Mouse (Mus musculus) hindbrain, embryonic 14.5 days (tissue): ENCODE data around the gene Hist1h4d. TPM values are rescaled to one million over a fixed set of nuclear protein-coding genes. Genes with fewer than 3 reads are reported as not detected.
"Not testable (repeated sequence)": the region's sequence is repeated elsewhere in the genome, so short reads cannot be mapped to it uniquely, and the experiment has no call there.

Source experiments
- ATAC-seq: fragments of 200-750 bp; cut with Nextera tagmentation; 2 replicates; pipeline ENCODE4 v1.8.0; 2017; ENCODE audit warnings: moderate number of reproducible peaks, mild to moderate bottlenecking, moderate TSS enrichment, moderate library complexity; ENCODE audit not compliant: low FRiP score
- DNase-seq: peaks from one replicate; pipeline ENCODE4 v3.0.0-alpha.2; 2015; ENCODE audit warnings: low spot score
- H3K27ac ChIP-seq: fragments of 300-500 bp; sonication (generic); 2 replicates; pipeline ENCODE4 v1.5.1; 2014; ENCODE audit warnings: mild to moderate bottlenecking, moderate library complexity
- H3K27me3 ChIP-seq: fragments of 300-500 bp; sonication (generic); 2 replicates; pipeline ENCODE4 v1.6.1; 2014; ENCODE audit warnings: mild to moderate bottlenecking, low read length, mixed read lengths; ENCODE audit not compliant: control insufficient read depth, insufficient read depth
- H3K36me3 ChIP-seq: fragments of 300-500 bp; sonication (generic); replicated peaks from 2 replicates; pipeline ENCODE4 v1.6.1; 2014; ENCODE audit not compliant: control insufficient read depth, insufficient read depth
- H3K4me1 ChIP-seq: fragments of 300-500 bp; sonication (generic); replicated peaks from 2 replicates; pipeline ENCODE4 v1.6.1; 2014; ENCODE audit warnings: antibody characterized with exemption, low read length, mixed read lengths; ENCODE audit not compliant: control insufficient read depth, insufficient read depth
- H3K4me2 ChIP-seq: fragments of 300-500 bp; sonication (generic); replicated peaks from 2 replicates; pipeline ENCODE4 v1.6.1; 2014; ENCODE audit warnings: mild to moderate bottlenecking, moderate library complexity
- H3K4me3 ChIP-seq: fragments of 300-500 bp; sonication (generic); replicated peaks from 2 replicates; pipeline ENCODE4 v1.5.1; 2014; ENCODE audit warnings: mild to moderate bottlenecking, low read length
- H3K9ac ChIP-seq: fragments of 300-500 bp; sonication (generic); 2 replicates; pipeline ENCODE4 v1.6.1; 2014
- H3K9me3 ChIP-seq: fragments of 300-500 bp; sonication (generic); 2 replicates; pipeline ENCODE4 v1.6.1; 2016; ENCODE audit warnings: low read length; ENCODE audit not compliant: control insufficient read depth
- WGBS: fragments of 180-500 bp; shearing (Covaris S2); extraction: QIAGEN DNeasy Blood & Tissue Kit; methylation state at CpG from one replicate; pipeline ENCODE4 v1.1.7; 2014; 5-methylcytosine and 5-hydroxymethylcytosine counted together
- polyA plus RNA-seq: library from polyadenylated mRNA; unstranded; fragments of >200 nt; fragmentation: Nextera tagmentation; extraction: Ambion mirVana; gene quantifications from 2 replicates; pipeline ENCODE4 v1.2.1, GENCODE M21; 2014

Hist1h4d gene
- polyA plus RNA-seq, 1 experiment from 2014 or later: 37.2 TPM

- peak overlapping the region; percentile 70 for H3K9ac ChIP-seq
- H3K27ac ChIP-seq: peak overlapping the region; percentile 82
- no peak for DNase-seq
- H3K4me2 ChIP-seq: peak overlapping the region; percentile 99
- peak overlapping the region; percentile 45 for H3K4me3 ChIP-seq
- H3K36me3 ChIP-seq: no peaks in the 10 kb centered on the region
- peaks cover 36% of the 10 kb centered on the region for H3K4me1 ChIP-seq
- WGBS: 4% methylated on average over 6 of the region's 6 CpGs
- no peaks in the 10 kb centered on the region for H3K27me3 ChIP-seq
- ATAC-seq: no peak
- no peaks in the 10 kb centered on the region for H3K9me3 ChIP-seq
Measured at GRCm38 (mm10) chr13:23582219-23583056, 1.0 kb downstream of the Hist1h4d start.

- Histone ChIP-seq H3K4me1 (peaks cover 36% of the 10 kb centered on the region), H3K9ac (no peak overlapping the region), H3K4me2 (0 out of 2 replicates have a peak overlapping the region, but pooled peaks have one; percentile 99), H3K36me3 (no peaks in the 10 kb centered on the region), H3K4me3 (no peak overlapping the region), H3K9me3 (no peaks in the 10 kb centered on the region), H3K27me3 (no peaks in the 10 kb centered on the region), H3K27ac (no peak overlapping the region)
- DNase-seq (no peak), ATAC-seq (no peak)
Measured at GRCm38 (mm10) chr13:23583387-23584068, 2.1 kb downstream of the Hist1h4d start.

DNA sequence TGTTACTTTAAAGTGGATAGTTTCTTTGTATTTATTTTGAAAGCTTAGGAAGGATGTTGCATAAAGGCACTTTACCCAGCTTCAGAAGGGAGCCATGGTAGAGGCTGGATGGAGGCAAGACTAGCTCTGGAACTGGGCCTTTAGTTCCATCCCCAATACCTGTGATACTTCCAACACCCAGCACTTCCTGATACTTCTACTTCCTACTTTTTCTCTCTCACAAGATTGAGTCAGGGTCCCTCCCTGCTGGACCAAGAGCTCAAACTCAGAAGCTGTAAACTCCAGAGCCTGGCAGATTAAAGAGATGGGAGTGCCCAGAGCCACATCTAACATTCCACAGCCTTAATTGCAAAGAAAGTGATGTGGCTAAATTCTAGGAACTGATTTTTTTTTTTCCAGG lies 2.9 kb downstream of the Hist1h4d start:
- H3K36me3 ChIP-seq: no peaks in the 10 kb centered on the region
- no peaks in the 10 kb centered on the region for H3K27me3 ChIP-seq
- peak overlapping the region; percentile 95 for H3K4me2 ChIP-seq
- no peaks in the 10 kb centered on the region for H3K9me3 ChIP-seq
- peak overlapping the region; percentile 95 for H3K27ac ChIP-seq
- peak overlapping the region; percentile 82 for H3K9ac ChIP-seq
- peak overlapping the region; percentile 47 for H3K4me3 ChIP-seq
- DNase-seq (no peak), ATAC-seq (no peak)
- peaks cover 36% of the 10 kb centered on the region for H3K4me1 ChIP-seq

- H3K4me2 ChIP-seq: peak overlapping the region; percentile 95
- peak overlapping the region; percentile 47 for H3K4me3 ChIP-seq
- H3K27ac ChIP-seq: peak overlapping the region; percentile 95
- WGBS: under 1% methylated on average over 21 of the region's 21 CpGs
- ATAC-seq (no peak), DNase-seq (peak; percentile 76)
- no peaks in the 10 kb centered on the region for H3K27me3 ChIP-seq
- no peaks in the 10 kb centered on the region for H3K36me3 ChIP-seq
- no peaks in the 10 kb centered on the region for H3K9me3 ChIP-seq
- peak overlapping the region; percentile 82 for H3K9ac ChIP-seq
- H3K4me1 ChIP-seq: peaks cover 36% of the 10 kb centered on the region
Measured at GRCm38 (mm10) chr13:23585029-23585441, 3.6 kb downstream of the Hist1h4d start.

- Histone ChIP-seq H3K9ac (peak overlapping the region; percentile 82), H3K4me3 (peak overlapping the region; percentile 47), H3K27ac (peak overlapping the region; percentile 95), H3K4me2 (peak overlapping the region; percentile 95), H3K4me1 (peaks cover 36% of the 10 kb centered on the region)
- ATAC-seq (peak; percentile 91), DNase-seq (peak; percentile 91)
- not testable (repeated sequence) for H3K36me3 ChIP-seq, H3K27me3 ChIP-seq, H3K9me3 ChIP-seq
- WGBS: under 1% methylated on average over 28 of the region's 36 CpGs
Measured at GRCm38 (mm10) chr13:23585442-23586098, 4.2 kb downstream of the Hist1h4d start.

DNA sequence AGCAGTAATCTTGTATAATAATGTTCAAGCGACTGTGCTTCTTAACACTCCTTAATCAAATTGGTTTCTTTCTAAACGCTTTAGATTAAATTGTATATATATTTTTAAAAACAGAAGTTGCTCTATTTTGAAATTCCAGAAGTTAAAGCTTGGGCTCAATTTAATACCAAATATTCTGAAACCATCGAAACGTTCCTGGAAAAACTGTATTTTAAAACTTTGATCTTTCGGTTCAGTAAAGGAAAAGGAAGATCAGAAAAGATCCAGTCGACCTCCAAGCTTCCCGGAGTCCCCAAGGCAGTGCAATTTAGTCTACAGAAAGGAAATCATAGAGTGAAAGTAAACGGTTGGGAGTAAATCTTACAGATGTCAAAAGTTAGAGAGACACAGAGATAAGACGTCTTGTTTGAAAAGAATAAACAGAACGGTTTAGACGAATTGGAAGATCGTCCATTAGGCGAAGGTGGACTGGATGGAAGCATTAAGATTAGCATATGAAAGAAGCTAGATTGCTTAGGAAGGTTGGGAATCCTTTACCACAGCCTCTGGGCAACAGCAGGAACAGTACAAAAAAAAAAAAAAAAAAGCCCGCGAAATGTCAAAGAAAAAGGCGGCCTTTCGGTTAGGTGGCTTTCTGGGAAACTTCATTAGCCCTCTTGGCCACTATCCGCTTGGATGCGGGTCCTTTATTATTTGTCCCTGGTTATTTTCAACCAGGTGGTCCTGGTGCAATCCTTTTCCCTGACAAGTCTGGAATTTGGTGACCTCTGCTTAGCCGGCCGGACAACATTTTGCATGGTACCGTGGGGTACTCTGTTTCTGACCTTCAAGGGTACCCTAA lies 4.9 kb downstream of the Hist1h4d start:
- H3K27me3 ChIP-seq: no peaks in the 10 kb centered on the region

GRCm38 (mm10) chr13:23586940-23587225 lies 5.5 kb downstream of the Hist1h4d start:
- ATAC-seq: no peak
- H3K4me3 ChIP-seq: 0 out of 2 replicates have a peak overlapping the region, but pooled peaks have one; percentile 47
- H3K27me3 ChIP-seq: no peaks in the 10 kb centered on the region
- H3K4me2 ChIP-seq: peak overlapping the region; percentile 95
- H3K4me1 ChIP-seq: peaks cover 34% of the 10 kb centered on the region
- no peaks in the 10 kb centered on the region for H3K9me3 ChIP-seq
- H3K27ac ChIP-seq: 0 out of 2 replicates have a peak overlapping the region, but pooled peaks have one; percentile 81
- no peaks in the 10 kb centered on the region for H3K36me3 ChIP-seq
- peak overlapping the region; percentile 52 for H3K9ac ChIP-seq
- WGBS: 9% methylated on average over 1 of the region's 1 CpGs
- no peak for DNase-seq

More for the DNA sequence above, 4.9 kb downstream of the Hist1h4d start:
- DNase-seq (no peak), ATAC-seq (no peak)
- Histone ChIP-seq H3K9me3 (no peaks in the 10 kb centered on the region), H3K9ac (peak overlapping the region; percentile 52), H3K36me3 (no peaks in the 10 kb centered on the region), H3K4me1 (peaks cover 36% of the 10 kb centered on the region), H3K4me3 (peak overlapping the region; percentile 47), H3K27ac (peak overlapping the region; percentile 95), H3K4me2 (peak overlapping the region; percentile 95)
- 1% methylated on average over 22 of the region's 22 CpGs for WGBS

- no peak overlapping the region for H3K9ac ChIP-seq
- no peak for ATAC-seq
- no peaks in the 10 kb centered on the region for H3K9me3 ChIP-seq
Measured at GRCm38 (mm10) chr13:23591206-23591605, 9.8 kb downstream of the Hist1h4d start.

More at GRCm38 (mm10) chr13:23591206-23591605, 9.8 kb downstream of the Hist1h4d start:
- H3K4me1 ChIP-seq: peaks cover 10% of the 10 kb centered on the region
- 94% methylated on average over 7 of the region's 7 CpGs for WGBS
- H3K27me3 ChIP-seq: no peaks in the 10 kb centered on the region
- H3K4me2 ChIP-seq: no peak overlapping the region
- no peaks in the 10 kb centered on the region for H3K36me3 ChIP-seq
- no peak for DNase-seq
- H3K4me3 ChIP-seq: no peak overlapping the region
- no peak overlapping the region for H3K27ac ChIP-seq
